Mouse (Mus musculus): ENCODE data around the gene S100pbp. TPM values are rescaled to one million over a fixed set of nuclear protein-coding genes. Genes with fewer than 3 reads are reported as not detected.

Gene S100pbp
- polyA plus RNA-seq, 1 experiment from 2014 or later, result 7.3 TPM

DNA sequence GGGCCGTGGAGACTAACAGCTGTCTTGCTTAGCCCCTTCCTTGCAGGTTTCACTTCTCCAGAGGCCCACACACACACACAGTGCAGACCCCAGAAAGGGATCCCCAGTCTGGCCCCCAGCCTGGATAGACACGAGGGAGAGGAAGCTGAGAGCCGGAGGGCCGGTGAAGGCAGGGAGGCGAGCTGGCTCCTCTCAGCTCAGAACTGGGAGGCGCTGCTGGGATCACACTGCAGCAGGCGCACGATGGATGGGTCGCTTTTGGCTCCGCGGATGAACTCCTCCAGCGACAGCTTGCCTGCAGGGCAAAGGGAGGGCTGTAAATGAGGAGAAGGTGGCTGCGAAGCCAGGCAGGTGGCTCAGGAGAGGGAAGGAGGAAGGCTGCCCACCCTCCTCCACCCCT lies 77.3 kb downstream of the S100pbp start:
- no peaks in the 10 kb centered on the region for H3K36me3 ChIP-seq (ENCODE audit: insufficient read depth, low read length)
- DNase-seq (ENCODE audit: low spot score) (no peak), ATAC-seq (no peak; the same call in 1 of the 2 replicates)
- H3K4me1 ChIP-seq (ENCODE audit: insufficient read depth, low read depth, low read length), result no peaks in the 10 kb centered on the region
- H3K27me3 ChIP-seq (replicated peaks; ENCODE audit: insufficient read depth, low read length), result no peaks in the 10 kb centered on the region
- H3K9me3 ChIP-seq (ENCODE audit: low read length), result no peaks in the 10 kb centered on the region
- no peak overlapping the region for H3K9ac ChIP-seq (replicated peaks; ENCODE audit: low read depth)
- TF ChIP-seq CTCF (IDR thresholded peaks at IDR 0.05) (no peak), EP300 (IDR thresholded peaks at IDR 0.05) (no peak)
- WGBS, result 42% methylated on average over 13 of the region's 13 CpGs
- no peak overlapping the region for H3K4me2 ChIP-seq (replicated peaks; ENCODE audit: low read depth, low read length)
- H3K4me3 ChIP-seq (ENCODE audit: low read depth, low read length), result no peak overlapping the region
- no peak overlapping the region for H3K27ac ChIP-seq (ENCODE audit: low read length)

DNA sequence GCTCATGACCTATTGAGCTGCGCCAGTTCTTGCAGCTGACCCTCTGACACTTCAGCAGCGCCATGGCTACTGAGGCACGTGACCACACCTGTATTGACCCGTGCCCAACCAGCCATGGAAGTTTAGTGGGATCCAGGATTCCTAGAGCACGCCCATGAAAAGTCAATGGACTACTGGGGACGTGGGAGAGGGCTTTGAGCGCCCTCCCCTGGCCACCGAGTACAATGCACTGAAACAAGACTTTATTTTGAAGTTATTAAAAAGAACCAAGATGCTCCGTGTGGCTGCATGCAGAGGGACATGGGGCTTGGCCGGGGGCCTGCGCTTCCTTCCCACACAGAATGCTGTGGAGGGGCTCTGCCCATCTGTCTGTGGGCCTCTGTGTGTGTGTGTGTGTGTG lies 78.2 kb downstream of the S100pbp start:
- Histone ChIP-seq H3K4me2 (replicated peaks; ENCODE audit: low read depth, low read length) (no peak overlapping the region), H3K9me3 (ENCODE audit: low read length) (no peaks in the 10 kb centered on the region), H3K9ac (replicated peaks; ENCODE audit: low read depth) (no peak overlapping the region), H3K27ac (ENCODE audit: low read length) (no peak overlapping the region), H3K4me1 (ENCODE audit: insufficient read depth, low read depth, low read length) (no peaks in the 10 kb centered on the region), H3K4me3 (ENCODE audit: low read depth, low read length) (no peak overlapping the region), H3K36me3 (ENCODE audit: insufficient read depth, low read length) (no peaks in the 10 kb centered on the region), H3K27me3 (replicated peaks; ENCODE audit: insufficient read depth, low read length) (no peaks in the 10 kb centered on the region; the same call in 1 of the 2 replicates)
- TF ChIP-seq CTCF (IDR thresholded peaks at IDR 0.05), result peak; percentile 46
- no peak for TF ChIP-seq EP300 (IDR thresholded peaks at IDR 0.05)
- WGBS, result 43% methylated on average over 11 of the region's 11 CpGs
- ATAC-seq, result no peak
- peak; percentile 40 for DNase-seq (ENCODE audit: low spot score)

DNA sequence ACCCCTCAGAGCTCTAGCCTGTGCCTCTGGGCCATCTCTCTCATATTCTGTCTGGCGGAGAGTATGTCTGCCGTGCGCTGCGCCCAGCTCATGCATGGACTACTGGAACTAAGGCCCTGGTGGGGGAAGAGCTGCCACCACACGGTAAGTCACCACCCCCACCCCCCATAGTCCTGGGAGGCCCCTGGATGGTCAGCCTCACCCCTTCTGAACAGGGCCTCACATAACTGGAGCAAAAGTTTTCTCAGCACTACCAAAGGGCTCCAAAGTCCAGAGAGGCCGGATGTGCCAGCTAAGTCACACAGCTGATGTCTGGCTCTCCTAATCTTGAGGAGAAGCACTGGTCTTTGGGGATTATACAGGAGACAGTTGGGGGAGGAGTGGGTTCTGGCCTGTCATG lies 78.7 kb downstream of the S100pbp start:
- no peak overlapping the region for H3K4me3 ChIP-seq (ENCODE audit: low read depth, low read length)
- DNase-seq (ENCODE audit: low spot score), result no peak
- WGBS, result 88% methylated on average over 6 of the region's 6 CpGs
- no peak overlapping the region for H3K9ac ChIP-seq (replicated peaks; ENCODE audit: low read depth)
- H3K27ac ChIP-seq (ENCODE audit: low read length), result no peak overlapping the region
- H3K36me3 ChIP-seq (ENCODE audit: insufficient read depth, low read length), result no peaks in the 10 kb centered on the region
- H3K4me1 ChIP-seq (ENCODE audit: insufficient read depth, low read depth, low read length), result no peaks in the 10 kb centered on the region
- no peak for TF ChIP-seq EP300 (IDR thresholded peaks at IDR 0.05)
- no peak for TF ChIP-seq CTCF (IDR thresholded peaks at IDR 0.05)
- ATAC-seq, result no peak
- H3K27me3 ChIP-seq (replicated peaks; ENCODE audit: insufficient read depth, low read length), result no peaks in the 10 kb centered on the region; the same call in 1 of the 2 replicates
- H3K9me3 ChIP-seq (ENCODE audit: low read length), result no peaks in the 10 kb centered on the region
- no peak overlapping the region for H3K4me2 ChIP-seq (replicated peaks; ENCODE audit: low read depth, low read length)

DNA sequence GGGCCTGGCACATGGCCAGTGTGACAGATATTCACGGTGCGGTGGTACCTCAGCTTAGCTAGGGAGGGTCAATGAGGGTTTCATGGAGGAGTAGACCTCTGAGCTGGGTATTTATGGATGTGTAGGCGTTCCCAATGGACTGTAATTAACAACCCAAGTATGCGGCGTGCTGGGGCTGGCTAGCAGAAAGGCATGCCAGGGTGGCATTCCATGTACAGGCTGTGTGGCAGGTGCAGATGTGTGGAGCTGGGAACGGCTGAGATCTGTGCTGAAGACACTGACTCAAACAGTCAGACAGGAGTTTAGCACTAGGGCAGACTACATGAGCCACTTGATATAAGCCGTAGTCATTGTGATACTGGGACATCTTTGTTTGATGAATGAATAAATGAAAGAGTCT lies 80.9 kb downstream of the S100pbp start:
- Histone ChIP-seq H3K9ac (replicated peaks; ENCODE audit: low read depth) (no peak overlapping the region), H3K4me1 (ENCODE audit: insufficient read depth, low read depth, low read length) (no peaks in the 10 kb centered on the region), H3K4me3 (ENCODE audit: low read depth, low read length) (no peak overlapping the region), H3K9me3 (ENCODE audit: low read length) (no peaks in the 10 kb centered on the region), H3K36me3 (ENCODE audit: insufficient read depth, low read length) (no peaks in the 10 kb centered on the region), H3K27me3 (replicated peaks; ENCODE audit: insufficient read depth, low read length) (peaks cover 6% of the 10 kb centered on the region; the same call in 1 of the 2 replicates), H3K4me2 (replicated peaks; ENCODE audit: low read depth, low read length) (no peak overlapping the region), H3K27ac (ENCODE audit: low read length) (no peak overlapping the region)
- ATAC-seq, result no peak
- no peak for DNase-seq (ENCODE audit: low spot score)
- TF ChIP-seq EP300 (IDR thresholded peaks at IDR 0.05) (no peak), CTCF (IDR thresholded peaks at IDR 0.05) (no peak)
- WGBS, result 78% methylated on average over 7 of the region's 7 CpGs

DNA sequence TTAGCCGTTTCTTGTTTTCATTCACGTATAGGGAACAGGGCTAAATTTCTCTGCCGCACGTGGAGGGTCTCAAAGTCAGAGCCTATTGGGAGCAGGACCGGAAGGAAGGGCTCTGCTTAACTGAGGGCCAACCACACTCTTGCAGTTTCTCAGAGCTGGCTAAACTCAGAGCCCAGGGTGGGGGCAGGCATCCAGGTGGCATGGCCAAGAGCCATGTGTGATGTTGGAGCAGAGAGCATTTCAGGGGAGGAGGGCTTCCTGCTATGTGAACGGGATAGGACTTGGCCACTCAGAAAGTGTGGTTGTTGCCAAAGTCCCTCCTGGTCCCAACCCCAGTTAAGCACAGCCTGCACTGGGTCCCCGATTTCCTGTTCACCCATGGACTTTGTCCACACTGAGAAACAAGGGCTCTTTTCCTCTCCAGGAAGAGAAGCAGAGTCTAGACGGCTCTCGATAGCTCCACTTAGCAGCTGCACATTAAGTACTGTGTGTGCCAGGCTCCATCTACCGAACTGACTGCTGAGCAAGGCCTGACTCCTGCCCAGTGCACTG lies 82.1 kb downstream of the S100pbp start:
- H3K9ac ChIP-seq (replicated peaks; ENCODE audit: low read depth), result no peak overlapping the region
- DNase-seq (ENCODE audit: low spot score), result no peak
- ATAC-seq, result no peak

DNA sequence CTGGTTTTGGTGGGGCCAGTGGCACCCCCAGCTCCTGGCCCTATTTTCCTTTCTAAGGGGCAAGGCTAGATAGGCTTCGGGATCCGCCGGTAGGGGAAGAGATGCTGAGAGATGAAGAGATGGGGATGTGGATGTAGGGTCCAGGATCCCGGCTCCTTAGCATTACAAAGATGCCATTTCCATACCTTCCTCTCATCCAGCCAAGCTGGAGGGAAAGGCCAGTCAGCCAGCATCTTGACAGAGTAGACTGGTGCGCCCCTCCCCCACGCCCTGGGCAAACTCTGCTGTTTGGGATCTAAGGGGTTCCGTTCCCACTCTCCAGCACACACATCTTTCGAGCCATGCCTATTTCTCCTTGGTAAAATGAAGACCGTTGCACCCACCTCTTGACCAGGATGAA lies 83.5 kb downstream of the S100pbp start:
- WGBS, result 24% methylated on average over 9 of the region's 9 CpGs
- no peak overlapping the region for H3K4me3 ChIP-seq (ENCODE audit: low read depth, low read length)

More for the DNA sequence above, 82.1 kb downstream of the S100pbp start:
- Histone ChIP-seq H3K4me3 (ENCODE audit: low read depth, low read length) (no peak overlapping the region), H3K9me3 (ENCODE audit: low read length) (no peaks in the 10 kb centered on the region), H3K4me1 (ENCODE audit: insufficient read depth, low read depth, low read length) (no peaks in the 10 kb centered on the region), H3K36me3 (ENCODE audit: insufficient read depth, low read length) (no peaks in the 10 kb centered on the region), H3K4me2 (replicated peaks; ENCODE audit: low read depth, low read length) (no peak overlapping the region), H3K27me3 (replicated peaks; ENCODE audit: insufficient read depth, low read length) (peaks cover 6% of the 10 kb centered on the region; the same call in 1 of the 2 replicates), H3K27ac (ENCODE audit: low read length) (no peak overlapping the region)
- TF ChIP-seq CTCF (IDR thresholded peaks at IDR 0.05) (no peak), EP300 (IDR thresholded peaks at IDR 0.05) (no peak)
- WGBS, result 44% methylated on average over 10 of the region's 10 CpGs

More for the DNA sequence above, 83.5 kb downstream of the S100pbp start:
- peaks cover 6% of the 10 kb centered on the region; the same call in 1 of the 2 replicates for H3K27me3 ChIP-seq (replicated peaks; ENCODE audit: insufficient read depth, low read length)
- H3K4me2 ChIP-seq (replicated peaks; ENCODE audit: low read depth, low read length), result no peak overlapping the region
- DNase-seq (ENCODE audit: low spot score) (no peak), ATAC-seq (no peak)
- no peak overlapping the region for H3K27ac ChIP-seq (ENCODE audit: low read length)
- no peaks in the 10 kb centered on the region for H3K4me1 ChIP-seq (ENCODE audit: insufficient read depth, low read depth, low read length)
- no peak for TF ChIP-seq CTCF (IDR thresholded peaks at IDR 0.05)
- TF ChIP-seq EP300 (IDR thresholded peaks at IDR 0.05), result no peak
- no peaks in the 10 kb centered on the region for H3K9me3 ChIP-seq (ENCODE audit: low read length)
- no peaks in the 10 kb centered on the region for H3K36me3 ChIP-seq (ENCODE audit: insufficient read depth, low read length)
- no peak overlapping the region for H3K9ac ChIP-seq (replicated peaks; ENCODE audit: low read depth)

Data from lung, postnatal 0 days (tissue).